Mouse (Mus musculus) T-helper 1 cell (primary cell): Measurements from ENCODE around the gene Plppr3.

ENCODE experiments used
- in situ Hi-C: fragments of 300-600 bp; cut with MboI, MseI; formaldehyde crosslinking; loops from one replicate; pipeline ENCODE4 v1.15.1; 2025; ENCODE audit warnings: high pct_unique_total_duplicates

Plppr3 gene

GRCm38 (mm10) chr10:79853392-79853791, 21.0 kb downstream of the Plppr3 start:
- in situ Hi-C loops = no loop called here

- in situ Hi-C loops = no loop called here
These were observed 21.6 kb downstream of the Plppr3 start for GRCm38 (mm10) chr10:79852827-79853226.

GRCm38 (mm10) chr10:79852107-79852789, 22.2 kb downstream of the Plppr3 start:
- in situ Hi-C loops = no loop called here

GRCm38 (mm10) chr10:79851653-79852052, 22.8 kb downstream of the Plppr3 start:
- in situ Hi-C loops = no loop called here

- in situ Hi-C loops = no loop called here
These were observed 24.3 kb downstream of the Plppr3 start for GRCm38 (mm10) chr10:79849941-79850628.

GRCm38 (mm10) chr10:79846553-79846952, 27.9 kb downstream of the Plppr3 start:
- in situ Hi-C loops = no loop called here

- in situ Hi-C loops = no loop called here
These were observed 31.0 kb downstream of the Plppr3 start for GRCm38 (mm10) chr10:79843476-79843875.

GRCm38 (mm10) chr10:79842322-79842721, 32.1 kb downstream of the Plppr3 start:
- in situ Hi-C loops = no loop called here

- in situ Hi-C loops = no loop called here
These were observed 33.5 kb downstream of the Plppr3 start for GRCm38 (mm10) chr10:79840644-79841551.

- in situ Hi-C loops = no loop called here
These were observed 34.3 kb downstream of the Plppr3 start for GRCm38 (mm10) chr10:79840091-79840490.

- in situ Hi-C loops = no loop called here
These were observed 36.3 kb downstream of the Plppr3 start for GRCm38 (mm10) chr10:79838151-79838550.

GRCm38 (mm10) chr10:79836918-79837317, 37.5 kb downstream of the Plppr3 start:
- in situ Hi-C loops = no loop called here

GRCm38 (mm10) chr10:79834769-79835398, 39.5 kb downstream of the Plppr3 start:
- in situ Hi-C loops = no loop called here

- in situ Hi-C loops = no loop called here
These were observed 41.6 kb downstream of the Plppr3 start for GRCm38 (mm10) chr10:79832786-79833181.

GRCm38 (mm10) chr10:79832026-79832785, 42.2 kb downstream of the Plppr3 start:
- in situ Hi-C loops = no loop called here

- in situ Hi-C loops = no loop called here
These were observed 42.9 kb downstream of the Plppr3 start for GRCm38 (mm10) chr10:79831583-79831982.

GRCm38 (mm10) chr10:79824413-79824812, 50.0 kb downstream of the Plppr3 start:
- in situ Hi-C loops = no loop called here

- in situ Hi-C loops = no loop called here
These were observed 51.4 kb downstream of the Plppr3 start for GRCm38 (mm10) chr10:79823011-79823410.

GRCm38 (mm10) chr10:79822372-79822771, 52.1 kb downstream of the Plppr3 start:
- in situ Hi-C loops = no loop called here

- in situ Hi-C loops = no loop called here
These were observed 52.7 kb downstream of the Plppr3 start for GRCm38 (mm10) chr10:79821731-79822130.

- in situ Hi-C loops = no loop called here
These were observed 53.7 kb downstream of the Plppr3 start, which contains the start of gene Misp for GRCm38 (mm10) chr10:79820782-79821181. Misp (plus strand) TSS chr10:79820989.
